Mouse (Mus musculus) MEL (cell line): Measurements from ENCODE around the gene Rnf181.

ENCODE experiments used
- CHD2 ChIP-seq: IDR thresholded peaks from 2 replicates; pipeline ENCODE4 v1.6.1; 2011; ENCODE audit warnings: low read length, improper control_type of control experiment
- CTCF ChIP-seq, 3 experiments: IDR thresholded peaks in 2 of 3; conservative IDR thresholded peaks in 1 of 3; 2 replicates each; pipeline ENCODE4 v1.5.1; 2011 to 2012; ENCODE audit warnings: low read length in 3 of 3, low read depth in 2 of 3, mild to moderate bottlenecking in 2 of 3, improper control_type of control experiment in 1 of 3, inconsistent platforms in 1 of 3, mixed read lengths in 1 of 3, moderate library complexity in 1 of 3; ENCODE audit not compliant: control insufficient read depth in 1 of 3, insufficient read depth in 1 of 3, poor library complexity in 1 of 3, severe bottlenecking in 1 of 3
- E2F4 ChIP-seq: IDR thresholded peaks from 2 replicates; pipeline ENCODE4 v1.6.1; 2011; ENCODE audit warnings: low read depth, low read length, improper control_type of control experiment, borderline replicate concordance
- ELF1 ChIP-seq: IDR thresholded peaks from 2 replicates; pipeline ENCODE4 v1.6.1; 2014; ENCODE audit warnings: low read depth, mild to moderate bottlenecking, inconsistent platforms, low read length, improper control_type of control experiment, moderate library complexity
- EP300 ChIP-seq, 2 experiments: IDR thresholded peaks; 2 replicates each; pipeline ENCODE4 v1.6.1; 2011; ENCODE audit warnings: improper control_type of control experiment in 2 of 2, low read length in 2 of 2, low read depth in 1 of 2, mild to moderate bottlenecking in 1 of 2
- MAZ ChIP-seq: IDR thresholded peaks from 2 replicates; pipeline ENCODE4 v1.6.1; 2012; ENCODE audit warnings: low read depth, mild to moderate bottlenecking, inconsistent platforms, low read length, improper control_type of control experiment
- MEF2A ChIP-seq: IDR thresholded peaks from 2 replicates; pipeline ENCODE4 v1.6.1; 2014; ENCODE audit warnings: low read depth, mild to moderate bottlenecking, inconsistent platforms, low read length, improper control_type of control experiment; ENCODE audit not compliant: poor library complexity, insufficient replicate concordance, severe bottlenecking; ENCODE audit errors: extremely low read depth
- POLR2A ChIP-seq, 2 experiments: IDR thresholded peaks; 2 replicates each; pipeline ENCODE4 v1.6.1; 2011 to 2012; ENCODE audit warnings: low read length in 2 of 2, mild to moderate bottlenecking in 2 of 2, control low read depth in 1 of 2, improper control_type of control experiment in 1 of 2, low read depth in 1 of 2, moderate library complexity in 1 of 2; ENCODE audit not compliant: control insufficient read depth in 1 of 2, insufficient read depth in 1 of 2, poor library complexity in 1 of 2
- POLR2AphosphoS2 ChIP-seq: IDR thresholded peaks from 2 replicates; pipeline ENCODE4 v1.6.1; 2011; ENCODE audit warnings: low read length, improper control_type of control experiment
- SIN3A ChIP-seq: IDR thresholded peaks from 2 replicates; pipeline ENCODE4 v1.6.1; 2012; ENCODE audit warnings: low read length, improper control_type of control experiment, inconsistent platforms
- SMC3 ChIP-seq: IDR thresholded peaks from 2 replicates; pipeline ENCODE4 v1.6.1; 2011; ENCODE audit warnings: low read depth, low read length, improper control_type of control experiment
- TBP ChIP-seq: IDR thresholded peaks from 2 replicates; pipeline ENCODE4 v1.8.0; 2011; ENCODE audit warnings: low read depth, low read length, improper control_type of control experiment
- TCF12 ChIP-seq: IDR thresholded peaks from 2 replicates; pipeline ENCODE4 v1.6.1; 2014; ENCODE audit warnings: low read depth, mild to moderate bottlenecking, inconsistent platforms, low read length, improper control_type of control experiment, moderate library complexity
- UBTF ChIP-seq: IDR thresholded peaks from 2 replicates; pipeline ENCODE4 v1.6.1; 2012; ENCODE audit warnings: low read depth, mild to moderate bottlenecking, inconsistent platforms, low read length, improper control_type of control experiment, moderate library complexity, borderline replicate concordance; ENCODE audit not compliant: insufficient read depth

DNA sequence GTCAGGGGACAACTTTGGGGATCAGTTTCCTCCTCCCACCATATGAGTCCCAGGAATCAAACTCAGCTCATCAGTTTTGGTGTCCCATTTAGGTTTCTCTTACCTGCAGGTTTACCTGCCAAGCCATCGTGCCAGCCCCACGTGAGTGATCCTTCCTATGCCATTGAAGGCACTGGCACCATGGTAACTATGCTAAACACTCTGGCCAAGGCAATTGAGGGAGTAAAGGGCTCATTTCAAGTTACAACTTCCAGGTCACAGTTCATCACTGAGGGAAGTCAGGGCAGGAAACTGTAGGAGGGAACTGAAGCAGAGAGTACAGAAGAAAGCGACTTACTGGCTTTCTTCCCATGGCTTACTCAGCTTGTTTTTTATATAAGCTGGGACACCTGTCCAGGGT, 452 bp downstream of the Rnf181 start:
- TF ChIP-seq CTCF (IDR thresholded peaks at IDR 0.05 in 2 of 3, conservative IDR thresholded peaks at IDR 0.05 in 1 of 3; ENCODE audit: control insufficient read depth in 1 of 3, insufficient read depth in 1 of 3, low read depth in 2 of 3, low read length in 3 of 3, poor library complexity in 1 of 3, severe bottlenecking in 1 of 3) (no peak), ELF1 (no peak), POLR2A (IDR thresholded peaks at IDR 0.05; ENCODE audit: control insufficient read depth in 1 of 2, insufficient read depth in 1 of 2, low read depth in 1 of 2, low read length in 2 of 2, poor library complexity in 1 of 2) (no peak; a peak in 1 of 4 replicates), UBTF (no peak), EP300 (IDR thresholded peaks at IDR 0.05; ENCODE audit: low read depth in 1 of 2, low read length in 2 of 2) (no peak), TCF12 (no peak), SIN3A (no peak), E2F4 (no peak), TBP (no peak), MAZ (no peak), MEF2A (no peak), SMC3 (no peak), POLR2AphosphoS2 (no peak), CHD2 (no peak; the same call in 1 of the 2 replicates)
